Mouse (Mus musculus) megakaryocyte progenitor cell, adult 5-6 weeks (primary cell): ENCODE results near the gene Rxrb. TPM values are rescaled to one million over a fixed set of nuclear protein-coding genes. Genes with fewer than 3 reads are reported as not detected.

ENCODE experiments used
- ATAC-seq: replicated peaks from 2 replicates; pipeline ENCODE4 v1.8.0; 2016; ENCODE audit warnings: mild to moderate bottlenecking, moderate TSS enrichment, inconsistent platforms; ENCODE audit not compliant: poor library complexity
- total RNA-seq, 2 experiments: library from RNA; stranded (forward) in 1 of 2; stranded (reverse) in 1 of 2; fragments of 157-497, 149-512 nt in 1 of 2; fragments of 200-1000 nt in 1 of 2; gene quantifications; 2 replicates each; pipeline versions ENCODE4 v1.2.3 to v1.2.4; 2015 to 2017

Gene Rxrb
- total RNA-seq, 2 experiments from 2014 or later = 22.2 to 34.2 TPM

- ATAC-seq = no peak
Observed at GRCm38 (mm10) chr17:34039562-34040450, 8.2 kb downstream of the Rxrb start.

- ATAC-seq = no peak
Observed at GRCm38 (mm10) chr17:34045941-34046340, 14.3 kb downstream of the Rxrb start.

GRCm38 (mm10) chr17:34047404-34048050 is 15.9 kb downstream of the Rxrb start:
- ATAC-seq = peak; percentile 69

- peak; percentile 88 for ATAC-seq
Observed at GRCm38 (mm10) chr17:34057224-34057623, 25.6 kb downstream of the Rxrb start.

GRCm38 (mm10) chr17:34068864-34069263 is 37.3 kb downstream of the Rxrb start:
- no peak for ATAC-seq

- peak; percentile 71 for ATAC-seq
Observed at GRCm38 (mm10) chr17:34072091-34072490, 40.5 kb downstream of the Rxrb start.

- ATAC-seq = peak; percentile 51; the same call in 1 of the 2 replicates
Observed at GRCm38 (mm10) chr17:34075271-34075670, 43.7 kb downstream of the Rxrb start.

GRCm38 (mm10) chr17:34077549-34077948 is 45.9 kb downstream of the Rxrb start:
- ATAC-seq = peak; percentile 70

GRCm38 (mm10) chr17:34078148-34078547 is 46.5 kb downstream of the Rxrb start:
- ATAC-seq = peak; percentile 40; the same call in 1 of the 2 replicates

- no peak for ATAC-seq
Observed at GRCm38 (mm10) chr17:34079002-34079401, 47.4 kb downstream of the Rxrb start.

GRCm38 (mm10) chr17:34079621-34080020 is 48.0 kb downstream of the Rxrb start:
- peak; percentile 90 for ATAC-seq

- ATAC-seq = no peak
Observed at GRCm38 (mm10) chr17:34083104-34083503, 51.5 kb downstream of the Rxrb start.

GRCm38 (mm10) chr17:34087386-34087785 is 55.8 kb downstream of the Rxrb start:
- no peak for ATAC-seq

Other genes with a start within 250 kb of the Rxrb start
Only the 30 nearest of the 33 such genes appear.
- 1,132 and 1,209 TPM in 2 replicates for gene Rps28, start 207.2 kb upstream of the Rxrb start, total RNA-seq (2015)
- gene Rps28, start 207.2 kb upstream of the Rxrb start, total RNA-seq (2017) = 2,303 and 3,173 TPM in 2 replicates
- gene Ndufa7, start 207.2 kb upstream of the Rxrb start, total RNA-seq (2015) = 161 and 174 TPM in 2 replicates
- gene Ndufa7, start 207.2 kb upstream of the Rxrb start, total RNA-seq (2017) = 122 and 151 TPM in 2 replicates
- 31.3 and 37.7 TPM in 2 replicates for gene Cd320, start 188.7 kb upstream of the Rxrb start, total RNA-seq (2015)
- gene Cd320, start 188.7 kb upstream of the Rxrb start, total RNA-seq (2017) = 18.8 and 31.9 TPM in 2 replicates
- 2.2 TPM in 1 of 2 replicates, not detected in the other for gene Gm7029, start 158.0 kb upstream of the Rxrb start, total RNA-seq (2015)
- not detected in 2 replicates for gene Gm7029, start 158.0 kb upstream of the Rxrb start, total RNA-seq (2017)
- gene Kifc1, start 141.2 kb upstream of the Rxrb start, total RNA-seq (2015) = 6.6 and 10.8 TPM in 2 replicates
- 28.6 and 30.3 TPM in 2 replicates for gene Kifc1, start 141.2 kb upstream of the Rxrb start, total RNA-seq (2017)
- 0.17 and 0.37 TPM in 2 replicates for gene Platr17, start 126.7 kb upstream of the Rxrb start, total RNA-seq (2015)
- 0.29 and 1.4 TPM in 2 replicates for gene Platr17, start 126.7 kb upstream of the Rxrb start, total RNA-seq (2017)
- gene Daxx, start 122.4 kb upstream of the Rxrb start, total RNA-seq (2015) = 35.7 and 44.5 TPM in 2 replicates
- 28.7 and 32.1 TPM in 2 replicates for gene Daxx, start 122.4 kb upstream of the Rxrb start, total RNA-seq (2017)
- 51.0 and 56.8 TPM in 2 replicates for gene Tapbp, start 115.9 kb upstream of the Rxrb start, total RNA-seq (2015)
- 47.6 and 48.0 TPM in 2 replicates for gene Tapbp, start 115.9 kb upstream of the Rxrb start, total RNA-seq (2017)
- 10.0 and 11.5 TPM in 2 replicates for gene Zbtb22, start 115.9 kb upstream of the Rxrb start, total RNA-seq (2015)
- 13.3 and 19.2 TPM in 2 replicates for gene Zbtb22, start 115.9 kb upstream of the Rxrb start, total RNA-seq (2017)
- 20.3 and 22.7 TPM in 2 replicates for gene Rgl2, start 102.3 kb upstream of the Rxrb start, total RNA-seq (2015)
- gene Rgl2, start 102.3 kb upstream of the Rxrb start, total RNA-seq (2017) = 37.9 and 47.9 TPM in 2 replicates
- gene Pfdn6, start 91.5 kb upstream of the Rxrb start, total RNA-seq (2015) = 124 and 132 TPM in 2 replicates
- 144 and 218 TPM in 2 replicates for gene Pfdn6, start 91.5 kb upstream of the Rxrb start, total RNA-seq (2017)
- gene Wdr46, start 91.2 kb upstream of the Rxrb start, total RNA-seq (2015) = 43.7 and 53.1 TPM in 2 replicates
- gene Wdr46, start 91.2 kb upstream of the Rxrb start, total RNA-seq (2017) = 64.4 and 65.4 TPM in 2 replicates
- 1.1 and 2.7 TPM in 2 replicates for gene B3galt4, start 80.3 kb upstream of the Rxrb start, total RNA-seq (2015)
- gene B3galt4, start 80.3 kb upstream of the Rxrb start, total RNA-seq (2017) = 5.8 and 7.6 TPM in 2 replicates
- 16.6 and 19.1 TPM in 2 replicates for gene Vps52, start 76.0 kb upstream of the Rxrb start, total RNA-seq (2015)
- gene Vps52, start 76.0 kb upstream of the Rxrb start, total RNA-seq (2017) = 13.7 and 15.7 TPM in 2 replicates
- 3,964 and 4,103 TPM in 2 replicates for gene Rps18, start 75.8 kb upstream of the Rxrb start, total RNA-seq (2015)
- 1,202 and 1,622 TPM in 2 replicates for gene Rps18, start 75.8 kb upstream of the Rxrb start, total RNA-seq (2017)
- gene H2-K1, start 31.5 kb upstream of the Rxrb start, total RNA-seq (2015) = 914 and 1,011 TPM in 2 replicates
- gene H2-K1, start 31.5 kb upstream of the Rxrb start, total RNA-seq (2017) = 697 and 748 TPM in 2 replicates
- 8.1 and 9.6 TPM in 2 replicates for gene Ring1, start 7.1 kb upstream of the Rxrb start, total RNA-seq (2015)
- 9.8 and 12.7 TPM in 2 replicates for gene Ring1, start 7.1 kb upstream of the Rxrb start, total RNA-seq (2017)
- 61.7 and 65.6 TPM in 2 replicates for gene H2-Ke6, start 3.8 kb upstream of the Rxrb start, total RNA-seq (2015)
- 36.6 and 46.5 TPM in 2 replicates for gene H2-Ke6, start 3.8 kb upstream of the Rxrb start, total RNA-seq (2017)
- 6.2 and 9.5 TPM in 2 replicates for gene Slc39a7, start 130 bp upstream of the Rxrb start, total RNA-seq (2015)
- gene Slc39a7, start 130 bp upstream of the Rxrb start, total RNA-seq (2017) = 101 and 107 TPM in 2 replicates
- 0.83 and 0.94 TPM in 2 replicates for gene Col11a2, start 7.6 kb downstream of the Rxrb start, total RNA-seq (2015)
- 1.9 and 3.1 TPM in 2 replicates for gene Col11a2, start 7.6 kb downstream of the Rxrb start, total RNA-seq (2017)
- gene H2-Oa, start 60.5 kb downstream of the Rxrb start, total RNA-seq (2015) = 7.7 and 9.6 TPM in 2 replicates
- gene H2-Oa, start 60.5 kb downstream of the Rxrb start, total RNA-seq (2017) = 2.7 TPM in 2 replicates
- 72.0 and 74.5 TPM in 2 replicates for gene H2-DMa, start 87.7 kb downstream of the Rxrb start, total RNA-seq (2015)
- 56.5 and 61.1 TPM in 2 replicates for gene H2-DMa, start 87.7 kb downstream of the Rxrb start, total RNA-seq (2017)
- gene Brd2, start 90.8 kb downstream of the Rxrb start, total RNA-seq (2015) = 269 and 306 TPM in 2 replicates
- gene Brd2, start 90.8 kb downstream of the Rxrb start, total RNA-seq (2017) = 260 and 284 TPM in 2 replicates
- 3.9 and 5.8 TPM in 2 replicates for gene H2-DMb2, start 111.5 kb downstream of the Rxrb start, total RNA-seq (2015)
- gene H2-DMb2, start 111.5 kb downstream of the Rxrb start, total RNA-seq (2017) = 6.7 and 8.5 TPM in 2 replicates
- 36.2 and 39.4 TPM in 2 replicates for gene H2-DMb1, start 121.3 kb downstream of the Rxrb start, total RNA-seq (2015)
- 47.0 and 60.3 TPM in 2 replicates for gene H2-DMb1, start 121.3 kb downstream of the Rxrb start, total RNA-seq (2017)
- 27.6 and 30.5 TPM in 2 replicates for gene Tap1, start 155.7 kb downstream of the Rxrb start, total RNA-seq (2015)
- 62.5 and 82.8 TPM in 2 replicates for gene Tap1, start 155.7 kb downstream of the Rxrb start, total RNA-seq (2017)
- gene Psmb9, start 156.0 kb downstream of the Rxrb start, total RNA-seq (2015) = 112 and 120 TPM in 2 replicates
- 122 and 126 TPM in 2 replicates for gene Psmb9, start 156.0 kb downstream of the Rxrb start, total RNA-seq (2017)
- gene Psmb8, start 165.9 kb downstream of the Rxrb start, total RNA-seq (2015) = 289 and 290 TPM in 2 replicates
- gene Psmb8, start 165.9 kb downstream of the Rxrb start, total RNA-seq (2017) = 461 and 471 TPM in 2 replicates
- 8.5 and 17.1 TPM in 2 replicates for gene Tap2, start 171.7 kb downstream of the Rxrb start, total RNA-seq (2015)
- gene Tap2, start 171.7 kb downstream of the Rxrb start, total RNA-seq (2017) = 54.6 and 67.9 TPM in 2 replicates
- 6.6 and 13.1 TPM in 2 replicates for gene H2-Ob, start 207.1 kb downstream of the Rxrb start, total RNA-seq (2015)
- 3.7 and 8.6 TPM in 2 replicates for gene H2-Ob, start 207.1 kb downstream of the Rxrb start, total RNA-seq (2017)